Mouse (Mus musculus): ENCODE results near the gene Pdxdc1. TPM values are rescaled to one million over a fixed set of nuclear protein-coding genes. Genes with fewer than 3 reads are reported as not detected.

Pdxdc1 gene
- polyA plus RNA-seq, 1 experiment: 36.0 TPM

GRCm38 (mm10) chr16:13921781-13922180 lies 18.9 kb upstream of the Pdxdc1 start:
- H3K79me3 ChIP-seq (ENCODE audit: low read depth): no peaks in the 10 kb centered on the region
- H3K4me3 ChIP-seq (ENCODE audit: insufficient read depth, poor library complexity, severe bottlenecking): no peak overlapping the region
- H3ac ChIP-seq (ENCODE audit: control insufficient read depth, insufficient read length, low read depth): no peak overlapping the region
- H3K27me3 ChIP-seq (ENCODE audit: control insufficient read depth, insufficient read depth, insufficient read length): no peaks in the 10 kb centered on the region
- H3K36me3 ChIP-seq (ENCODE audit: control insufficient read depth, insufficient read depth): no peaks in the 10 kb centered on the region
- TF ChIP-seq MYOD1 (IDR thresholded peaks at IDR 0.05; ENCODE audit: control insufficient read depth, insufficient read length, low read depth) (no peak), CEBPB (IDR thresholded peaks at IDR 0.05; ENCODE audit: low read depth) (no peak), MAX (IDR thresholded peaks at IDR 0.05) (no peak), USF1 (IDR thresholded peaks at IDR 0.05; ENCODE audit: low read depth) (no peak), FOSL1 (IDR thresholded peaks at IDR 0.05; ENCODE audit: insufficient read depth, low read length, poor library complexity, severe bottlenecking) (no peak), CTCF (IDR thresholded peaks at IDR 0.05; ENCODE audit: control insufficient read depth, insufficient read depth, insufficient read length) (no peak), MYOG (IDR thresholded peaks at IDR 0.05; ENCODE audit: control insufficient read depth, extremely low read depth, insufficient read length) (no peak)
- no peaks in the 10 kb centered on the region for H3K79me2 ChIP-seq (ENCODE audit: control insufficient read depth, insufficient read depth)

- H3K79me3 ChIP-seq (ENCODE audit: low read depth): no peaks in the 10 kb centered on the region
- H3K36me3 ChIP-seq (ENCODE audit: control insufficient read depth, insufficient read depth): no peaks in the 10 kb centered on the region
- H3ac ChIP-seq (ENCODE audit: control insufficient read depth, insufficient read length, low read depth): no peak overlapping the region
- no peak overlapping the region for H3K4me3 ChIP-seq (ENCODE audit: insufficient read depth, poor library complexity, severe bottlenecking)
- H3K79me2 ChIP-seq (ENCODE audit: control insufficient read depth, insufficient read depth): no peaks in the 10 kb centered on the region
- TF ChIP-seq CTCF (IDR thresholded peaks at IDR 0.05; ENCODE audit: control insufficient read depth, insufficient read depth, insufficient read length): no peak
- no peak for TF ChIP-seq MYOG (IDR thresholded peaks at IDR 0.05; ENCODE audit: control insufficient read depth, extremely low read depth, insufficient read length)
- no peak for TF ChIP-seq FOSL1 (IDR thresholded peaks at IDR 0.05; ENCODE audit: insufficient read depth, low read length, poor library complexity, severe bottlenecking)
- TF ChIP-seq CEBPB (IDR thresholded peaks at IDR 0.05; ENCODE audit: low read depth): no peak
- no peak for TF ChIP-seq MYOD1 (IDR thresholded peaks at IDR 0.05; ENCODE audit: control insufficient read depth, insufficient read length, low read depth)
- TF ChIP-seq MAX (IDR thresholded peaks at IDR 0.05): no peak
- TF ChIP-seq USF1 (IDR thresholded peaks at IDR 0.05; ENCODE audit: low read depth): no peak
- H3K27me3 ChIP-seq (ENCODE audit: control insufficient read depth, insufficient read depth, insufficient read length): no peaks in the 10 kb centered on the region
These were observed 18.1 kb upstream of the Pdxdc1 start for GRCm38 (mm10) chr16:13921063-13921462.

GRCm38 (mm10) chr16:13920093-13920492 lies 17.2 kb upstream of the Pdxdc1 start:
- no peak overlapping the region for H3K4me3 ChIP-seq (ENCODE audit: insufficient read depth, poor library complexity, severe bottlenecking)
- H3K27me3 ChIP-seq (ENCODE audit: control insufficient read depth, insufficient read depth, insufficient read length): no peaks in the 10 kb centered on the region
- TF ChIP-seq MAX (IDR thresholded peaks at IDR 0.05) (no peak), CTCF (IDR thresholded peaks at IDR 0.05; ENCODE audit: control insufficient read depth, insufficient read depth, insufficient read length) (no peak), FOSL1 (IDR thresholded peaks at IDR 0.05; ENCODE audit: insufficient read depth, low read length, poor library complexity, severe bottlenecking) (no peak), MYOD1 (IDR thresholded peaks at IDR 0.05; ENCODE audit: control insufficient read depth, insufficient read length, low read depth) (no peak)
- no peaks in the 10 kb centered on the region for H3K79me3 ChIP-seq (ENCODE audit: low read depth)
- H3ac ChIP-seq (ENCODE audit: control insufficient read depth, insufficient read length, low read depth): no peak overlapping the region
- no peaks in the 10 kb centered on the region for H3K36me3 ChIP-seq (ENCODE audit: control insufficient read depth, insufficient read depth)
- no peaks in the 10 kb centered on the region for H3K79me2 ChIP-seq (ENCODE audit: control insufficient read depth, insufficient read depth)

GRCm38 (mm10) chr16:13907297-13907696 lies 4.4 kb upstream of the Pdxdc1 start:
- no peak overlapping the region for H3K4me3 ChIP-seq (ENCODE audit: insufficient read depth, poor library complexity, severe bottlenecking)
- no peak overlapping the region for H3ac ChIP-seq (ENCODE audit: control insufficient read depth, insufficient read length, low read depth)
- no peaks in the 10 kb centered on the region for H3K27me3 ChIP-seq (ENCODE audit: control insufficient read depth, insufficient read depth, insufficient read length)
- TF ChIP-seq CEBPB (IDR thresholded peaks at IDR 0.05; ENCODE audit: low read depth): no peak
- TF ChIP-seq CTCF (IDR thresholded peaks at IDR 0.05; ENCODE audit: control insufficient read depth, insufficient read depth, insufficient read length): no peak
- TF ChIP-seq USF1 (IDR thresholded peaks at IDR 0.05; ENCODE audit: low read depth): no peak
- TF ChIP-seq MYOD1 (IDR thresholded peaks at IDR 0.05; ENCODE audit: control insufficient read depth, insufficient read length, low read depth): no peak
- no peak for TF ChIP-seq FOSL1 (IDR thresholded peaks at IDR 0.05; ENCODE audit: insufficient read depth, low read length, poor library complexity, severe bottlenecking)
- H3K79me3 ChIP-seq (ENCODE audit: low read depth): no peaks in the 10 kb centered on the region
- H3K79me2 ChIP-seq (ENCODE audit: control insufficient read depth, insufficient read depth): peaks cover 18% of the 10 kb centered on the region
- no peaks in the 10 kb centered on the region for H3K36me3 ChIP-seq (ENCODE audit: control insufficient read depth, insufficient read depth)

GRCm38 (mm10) chr16:13903488-13903887 lies 557 bp upstream of the Pdxdc1 start:
- H3K79me2 ChIP-seq (ENCODE audit: control insufficient read depth, insufficient read depth): peaks cover 56% of the 10 kb centered on the region
- peaks cover 33% of the 10 kb centered on the region for H3K79me3 ChIP-seq (ENCODE audit: low read depth)
- no peaks in the 10 kb centered on the region for H3K27me3 ChIP-seq (ENCODE audit: control insufficient read depth, insufficient read depth, insufficient read length)
- peak overlapping the region; percentile 55 for H3ac ChIP-seq (ENCODE audit: control insufficient read depth, insufficient read length, low read depth)
- TF ChIP-seq CEBPB (IDR thresholded peaks at IDR 0.05; ENCODE audit: low read depth) (no peak), FOSL1 (IDR thresholded peaks at IDR 0.05; ENCODE audit: insufficient read depth, low read length, poor library complexity, severe bottlenecking) (no peak), CTCF (IDR thresholded peaks at IDR 0.05; ENCODE audit: control insufficient read depth, insufficient read depth, insufficient read length) (no peak), MAX (IDR thresholded peaks at IDR 0.05) (no peak), MYOG (IDR thresholded peaks at IDR 0.05; ENCODE audit: control insufficient read depth, extremely low read depth, insufficient read length) (no peak), USF1 (IDR thresholded peaks at IDR 0.05; ENCODE audit: low read depth) (no peak), MYOD1 (IDR thresholded peaks at IDR 0.05; ENCODE audit: control insufficient read depth, insufficient read length, low read depth) (no peak)
- H3K36me3 ChIP-seq (ENCODE audit: control insufficient read depth, insufficient read depth): peaks cover 6% of the 10 kb centered on the region
- H3K4me3 ChIP-seq (ENCODE audit: insufficient read depth, poor library complexity, severe bottlenecking): peak overlapping the region; percentile 74

- Histone ChIP-seq H3K4me3 (ENCODE audit: insufficient read depth, poor library complexity, severe bottlenecking) (peak overlapping the region; percentile 74), H3ac (ENCODE audit: control insufficient read depth, insufficient read length, low read depth) (peak overlapping the region; percentile 78), H3K79me2 (ENCODE audit: control insufficient read depth, insufficient read depth) (peaks cover 67% of the 10 kb centered on the region), H3K79me3 (ENCODE audit: low read depth) (peaks cover 41% of the 10 kb centered on the region), H3K36me3 (ENCODE audit: control insufficient read depth, insufficient read depth) (peaks cover 6% of the 10 kb centered on the region), H3K27me3 (ENCODE audit: control insufficient read depth, insufficient read depth, insufficient read length) (no peaks in the 10 kb centered on the region)
- TF ChIP-seq USF1 (IDR thresholded peaks at IDR 0.05; ENCODE audit: low read depth): peak; percentile 69
- no peak for TF ChIP-seq CEBPB (IDR thresholded peaks at IDR 0.05; ENCODE audit: low read depth)
These were observed 517 bp downstream of the Pdxdc1 start for GRCm38 (mm10) chr16:13902397-13902831.
